Mouse (Mus musculus) hindbrain, embryonic 13.5 days (tissue): ENCODE data around the gene Ahnak2. TPM values are rescaled to one million over a fixed set of nuclear protein-coding genes. Genes with fewer than 3 reads are reported as not detected.

ENCODE experiments used
- ATAC-seq: fragments of 200-750 bp; cut with Nextera tagmentation; 2 replicates; pipeline ENCODE4 v1.8.0; 2017; ENCODE audit warnings: moderate TSS enrichment; ENCODE audit not compliant: low FRiP score
- H3K27ac ChIP-seq: fragments of 300-500 bp; sonication (generic); 2 replicates; pipeline ENCODE4 v1.5.1; 2015; ENCODE audit warnings: inconsistent platforms, mild to moderate bottlenecking, moderate library complexity
- H3K27me3 ChIP-seq: fragments of 300-500 bp; sonication (generic); 2 replicates; pipeline ENCODE4 v1.6.1; 2015; ENCODE audit warnings: mild to moderate bottlenecking, inconsistent platforms
- H3K36me3 ChIP-seq: fragments of 300-500 bp; sonication (generic); 2 replicates; pipeline ENCODE4 v1.6.1; 2015; ENCODE audit warnings: mild to moderate bottlenecking, inconsistent platforms
- H3K4me1 ChIP-seq: fragments of 300-500 bp; sonication (generic); replicated peaks from 2 replicates; pipeline ENCODE4 v1.6.1; 2015; ENCODE audit warnings: inconsistent platforms
- H3K4me2 ChIP-seq: fragments of 300-500 bp; sonication (generic); 2 replicates; pipeline ENCODE4 v1.6.1; 2015; ENCODE audit warnings: inconsistent platforms, mild to moderate bottlenecking, moderate library complexity
- H3K4me3 ChIP-seq: fragments of 300-500 bp; sonication (generic); 2 replicates; pipeline ENCODE4 v1.5.1; 2015; ENCODE audit warnings: mild to moderate bottlenecking, inconsistent platforms
- H3K9ac ChIP-seq: fragments of 300-500 bp; sonication (generic); 2 replicates; pipeline ENCODE4 v1.6.1; 2015; ENCODE audit warnings: mild to moderate bottlenecking, inconsistent platforms
- H3K9me3 ChIP-seq: fragments of 300-500 bp; sonication (generic); 2 replicates; pipeline ENCODE4 v1.6.1; 2016; ENCODE audit warnings: inconsistent platforms
- WGBS: fragments of 180-500 bp; shearing (Covaris S2); methylation state at CpG from one replicate; pipeline ENCODE4 v1.1.7; 2015; 5-methylcytosine and 5-hydroxymethylcytosine counted together
- polyA plus RNA-seq: library from polyadenylated mRNA; unstranded; fragments of >200 nt; fragmentation: Nextera tagmentation; extraction: Ambion mirVana; gene quantifications from 2 replicates; pipeline ENCODE4 v1.2.1, GENCODE M21; 2015

Gene Ahnak2
- polyA plus RNA-seq, 1 experiment from 2014 or later = 0.86 TPM

GRCm38 (mm10) chr12:112763176-112763575 lies 39.3 kb downstream of the Ahnak2 start:
- no peaks in the 10 kb centered on the region for H3K36me3 ChIP-seq
- H3K9ac ChIP-seq = no peak overlapping the region
- H3K4me2 ChIP-seq = no peak overlapping the region
- H3K4me3 ChIP-seq = no peak overlapping the region
- H3K27ac ChIP-seq = no peak overlapping the region
- H3K4me1 ChIP-seq = no peaks in the 10 kb centered on the region
- no peaks in the 10 kb centered on the region for H3K27me3 ChIP-seq
- no peaks in the 10 kb centered on the region for H3K9me3 ChIP-seq
- no peak for ATAC-seq
- WGBS = 85% methylated on average over 4 of the region's 4 CpGs

- no peak overlapping the region for H3K27ac ChIP-seq
- H3K9me3 ChIP-seq = no peaks in the 10 kb centered on the region
- WGBS = 87% methylated on average over 3 of the region's 3 CpGs
- H3K27me3 ChIP-seq = peaks cover 3% of the 10 kb centered on the region; the same call in 1 of the 2 replicates
- H3K36me3 ChIP-seq = no peaks in the 10 kb centered on the region
- no peak overlapping the region for H3K9ac ChIP-seq
- ATAC-seq = no peak
- H3K4me2 ChIP-seq = no peak overlapping the region
- no peak overlapping the region for H3K4me3 ChIP-seq
- no peaks in the 10 kb centered on the region for H3K4me1 ChIP-seq
These were observed 40.4 kb downstream of the Ahnak2 start for GRCm38 (mm10) chr12:112762018-112762417.

- no peak overlapping the region for H3K4me3 ChIP-seq
- H3K4me2 ChIP-seq = no peak overlapping the region
- H3K4me1 ChIP-seq = no peaks in the 10 kb centered on the region
- H3K9me3 ChIP-seq = no peaks in the 10 kb centered on the region
- H3K9ac ChIP-seq = no peak overlapping the region
- no peak overlapping the region for H3K27ac ChIP-seq
- H3K27me3 ChIP-seq = peaks cover 3% of the 10 kb centered on the region; the same call in 1 of the 2 replicates
- H3K36me3 ChIP-seq = no peaks in the 10 kb centered on the region
- 87% methylated on average over 4 of the region's 4 CpGs for WGBS
- ATAC-seq = no peak
These were observed 41.0 kb downstream of the Ahnak2 start for GRCm38 (mm10) chr12:112761411-112761810.

GRCm38 (mm10) chr12:112760154-112760926 lies 42.1 kb downstream of the Ahnak2 start, which contains the start of gene Pld4:
Gene Pld4 (plus strand): TSS chr12:112760655.
- H3K4me1 ChIP-seq = no peaks in the 10 kb centered on the region
- H3K9ac ChIP-seq = no peak within 1 kb of the TSS
- H3K4me3 ChIP-seq = no peak within 1 kb of the TSS
- no peaks in the 10 kb centered on the region for H3K36me3 ChIP-seq
- 44% methylated on average over 4 of the region's 4 CpGs for WGBS
- no peak for ATAC-seq
- H3K27ac ChIP-seq = no peak within 1 kb of the TSS
- H3K9me3 ChIP-seq = no peaks in the 10 kb centered on the region
- H3K4me2 ChIP-seq = no peak within 1 kb of the TSS
- peaks cover 3% of the 10 kb centered on the region; the same call in 1 of the 2 replicates for H3K27me3 ChIP-seq

GRCm38 (mm10) chr12:112759471-112759870 lies 43.0 kb downstream of the Ahnak2 start:
- no peak overlapping the region for H3K27ac ChIP-seq
- H3K36me3 ChIP-seq = no peaks in the 10 kb centered on the region
- H3K9ac ChIP-seq = no peak overlapping the region
- 90% methylated on average over 3 of the region's 3 CpGs for WGBS
- peaks cover 3% of the 10 kb centered on the region; the same call in 1 of the 2 replicates for H3K27me3 ChIP-seq
- no peak overlapping the region for H3K4me3 ChIP-seq
- H3K9me3 ChIP-seq = no peaks in the 10 kb centered on the region
- no peak for ATAC-seq
- H3K4me1 ChIP-seq = no peaks in the 10 kb centered on the region
- H3K4me2 ChIP-seq = no peak overlapping the region

GRCm38 (mm10) chr12:112757896-112758295 lies 44.6 kb downstream of the Ahnak2 start:
- no peaks in the 10 kb centered on the region for H3K9me3 ChIP-seq
- ATAC-seq = no peak
- 91% methylated on average over 5 of the region's 5 CpGs for WGBS
- H3K27me3 ChIP-seq = peaks cover 3% of the 10 kb centered on the region; the same call in 1 of the 2 replicates
- no peak overlapping the region for H3K9ac ChIP-seq
- no peak overlapping the region for H3K27ac ChIP-seq
- no peak overlapping the region for H3K4me3 ChIP-seq
- H3K4me1 ChIP-seq = no peaks in the 10 kb centered on the region
- no peaks in the 10 kb centered on the region for H3K36me3 ChIP-seq
- no peak overlapping the region for H3K4me2 ChIP-seq

GRCm38 (mm10) chr12:112755900-112756299 lies 46.6 kb downstream of the Ahnak2 start:
- no peaks in the 10 kb centered on the region for H3K36me3 ChIP-seq

GRCm38 (mm10) chr12:112752399-112752798 lies 50.1 kb downstream of the Ahnak2 start:
- 67% methylated on average over 2 of the region's 2 CpGs for WGBS
- Histone ChIP-seq H3K4me1 (peaks cover 25% of the 10 kb centered on the region), H3K4me3 (no peak overlapping the region), H3K27ac (no peak overlapping the region), H3K36me3 (no peaks in the 10 kb centered on the region), H3K9me3 (no peaks in the 10 kb centered on the region), H3K27me3 (peaks cover under 1% of the 10 kb centered on the region; the same call in 1 of the 2 replicates), H3K4me2 (no peak overlapping the region), H3K9ac (no peak overlapping the region)
- ATAC-seq = no peak

More at GRCm38 (mm10) chr12:112755900-112756299, 46.6 kb downstream of the Ahnak2 start:
- Histone ChIP-seq H3K4me2 (no peak overlapping the region), H3K9ac (no peak overlapping the region), H3K27ac (no peak overlapping the region), H3K27me3 (peaks cover 3% of the 10 kb centered on the region; the same call in 1 of the 2 replicates), H3K4me3 (no peak overlapping the region), H3K4me1 (peaks cover 6% of the 10 kb centered on the region), H3K9me3 (no peaks in the 10 kb centered on the region)
- no peak for ATAC-seq
- WGBS = 79% methylated on average over 4 of the region's 4 CpGs

GRCm38 (mm10) chr12:112750976-112751375 lies 51.5 kb downstream of the Ahnak2 start:
- H3K4me2 ChIP-seq = no peak overlapping the region
- 88% methylated on average over 12 of the region's 12 CpGs for WGBS
- no peak for ATAC-seq
- no peak overlapping the region for H3K4me3 ChIP-seq
- H3K9ac ChIP-seq = no peak overlapping the region
- no peaks in the 10 kb centered on the region for H3K9me3 ChIP-seq
- H3K27me3 ChIP-seq = no peaks in the 10 kb centered on the region
- peaks cover 35% of the 10 kb centered on the region for H3K4me1 ChIP-seq
- H3K36me3 ChIP-seq = no peaks in the 10 kb centered on the region
- H3K27ac ChIP-seq = peak overlapping the region; percentile 58; the same call in 1 of the 2 replicates

GRCm38 (mm10) chr12:112747606-112747970 lies 54.9 kb downstream of the Ahnak2 start:
- peaks cover 50% of the 10 kb centered on the region for H3K4me1 ChIP-seq
- WGBS = 66% methylated on average over 8 of the region's 8 CpGs
- H3K36me3 ChIP-seq = peaks cover 27% of the 10 kb centered on the region
- H3K9me3 ChIP-seq = no peaks in the 10 kb centered on the region
- H3K27ac ChIP-seq = peak overlapping the region; percentile 93
- ATAC-seq = no peak; the same call in 1 of the 2 replicates
- 0 out of 2 replicates have a peak overlapping the region, but pooled peaks have one; percentile 30 for H3K4me2 ChIP-seq
- H3K9ac ChIP-seq = peak overlapping the region; percentile 67
- H3K27me3 ChIP-seq = no peaks in the 10 kb centered on the region
- H3K4me3 ChIP-seq = no peak overlapping the region

- 19% methylated on average over 10 of the region's 10 CpGs for WGBS
- H3K27ac ChIP-seq = peak overlapping the region; percentile 93
- H3K4me2 ChIP-seq = peak overlapping the region; percentile 30; the same call in 1 of the 2 replicates
- ATAC-seq = peak; percentile 38
- H3K4me3 ChIP-seq = no peak overlapping the region
- peak overlapping the region; percentile 67 for H3K9ac ChIP-seq
- H3K36me3 ChIP-seq = peaks cover 31% of the 10 kb centered on the region
- peaks cover 51% of the 10 kb centered on the region for H3K4me1 ChIP-seq
- H3K9me3 ChIP-seq = no peaks in the 10 kb centered on the region
- no peaks in the 10 kb centered on the region for H3K27me3 ChIP-seq
These were observed 55.5 kb downstream of the Ahnak2 start for GRCm38 (mm10) chr12:112746808-112747605.

- Histone ChIP-seq H3K36me3 (peaks cover 36% of the 10 kb centered on the region), H3K27ac (peak overlapping the region; percentile 93), H3K9ac (peak overlapping the region; percentile 24; the same call in 1 of the 2 replicates), H3K4me2 (no peak overlapping the region), H3K4me3 (no peak overlapping the region), H3K4me1 (peaks cover 51% of the 10 kb centered on the region), H3K27me3 (no peaks in the 10 kb centered on the region), H3K9me3 (no peaks in the 10 kb centered on the region)
- peak; percentile 8; the same call in 1 of the 2 replicates for ATAC-seq
- WGBS = 77% methylated on average over 4 of the region's 4 CpGs
These were observed 56.0 kb downstream of the Ahnak2 start for GRCm38 (mm10) chr12:112746461-112746807.
